Mouse (Mus musculus): ENCODE measurements around the gene Lta.

Gene Lta

GRCm38 (mm10) chr17:35156461-35157200 is 48.5 kb downstream of the Lta start:
- no peak for DNase-seq

- DNase-seq, result peak in 1 of 2 experiments; percentile 26
These were observed 49.7 kb downstream of the Lta start for GRCm38 (mm10) chr17:35155451-35155850.

GRCm38 (mm10) chr17:35154616-35155015 is 50.5 kb downstream of the Lta start:
- peak in 1 of 2 experiments; percentile 15 for DNase-seq

- DNase-seq, result no peak
These were observed 51.2 kb downstream of the Lta start for GRCm38 (mm10) chr17:35153931-35154330.

Measured in cerebellum, postnatal 25 days (tissue).